Mouse (Mus musculus): ENCODE results near the gene Arpin.

The Arpin gene

GRCm38 (mm10) chr7:79892576-79893428, 42.4 kb downstream of the Arpin start:
- no peak for DNase-seq

- peak in 1 of 2 experiments; percentile 40 for DNase-seq
Observed at GRCm38 (mm10) chr7:79890436-79891221, 44.5 kb downstream of the Arpin start.

- DNase-seq, result peak; percentile 23 to 40
Observed at GRCm38 (mm10) chr7:79888603-79889002, 46.6 kb downstream of the Arpin start.

GRCm38 (mm10) chr7:79883613-79884334, 51.4 kb downstream of the Arpin start:
- no peak for DNase-seq

- DNase-seq, result no peak
Observed at GRCm38 (mm10) chr7:79881901-79882300, 53.3 kb downstream of the Arpin start.

DNA sequence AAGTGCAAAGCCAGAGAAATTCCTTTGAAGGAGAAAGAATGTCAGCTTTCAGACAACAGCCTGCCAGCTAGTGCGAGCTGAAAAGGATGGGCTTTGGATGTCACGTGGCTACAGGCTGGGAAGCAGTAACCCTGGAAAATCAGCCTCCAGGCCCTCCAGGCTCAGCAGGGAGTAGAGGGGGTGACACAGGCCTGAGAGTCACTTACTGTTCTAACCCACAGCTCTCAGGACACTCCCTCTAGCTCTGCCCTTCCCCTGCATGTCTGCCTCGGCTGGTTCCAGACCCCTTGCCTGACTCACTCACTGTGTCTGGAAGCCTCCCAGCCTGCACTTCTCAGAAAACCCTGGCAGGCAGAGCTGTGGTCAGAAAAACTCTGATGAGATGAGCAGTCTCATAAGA, 54.2 kb downstream of the Arpin start:
- peak in 1 of 2 experiments; percentile 23 for DNase-seq

GRCm38 (mm10) chr7:79880033-79880432, 55.1 kb downstream of the Arpin start:
- DNase-seq, result no peak

- DNase-seq, result no peak
Observed at GRCm38 (mm10) chr7:79878455-79879025, 56.6 kb downstream of the Arpin start.
